Mouse (Mus musculus) heart, adult 11 months (tissue): ENCODE results near the gene Gldc.

Experiments used
- DNase-seq: peaks from one replicate; pipeline ENCODE4 v3.0.0; 2022

The Gldc gene

GRCm38 (mm10) chr19:30157031-30157687 lies 18.1 kb downstream of the Gldc start:
- peak; percentile 76 for DNase-seq

DNA sequence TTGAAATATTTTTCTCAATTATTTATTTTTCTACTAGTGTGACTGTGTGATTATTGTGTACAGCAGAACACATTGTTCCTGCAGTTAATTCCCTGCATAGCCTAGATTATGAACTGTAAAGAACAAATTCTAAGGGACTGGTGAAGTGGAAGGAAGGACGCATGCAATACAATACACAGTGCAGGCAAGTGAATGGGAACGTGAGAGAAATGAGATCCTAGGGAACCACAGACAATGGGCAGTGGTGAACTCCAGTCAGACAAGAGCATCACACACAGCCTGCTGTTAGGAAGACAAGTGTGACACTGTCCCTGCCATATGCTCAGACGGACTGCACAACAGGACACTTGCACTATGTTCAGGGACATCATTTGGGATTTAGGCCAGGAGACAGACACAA lies 21.5 kb downstream of the Gldc start:
- DNase-seq = no peak

GRCm38 (mm10) chr19:30151290-30151689 lies 23.9 kb downstream of the Gldc start:
- DNase-seq = peak; percentile 90

DNA sequence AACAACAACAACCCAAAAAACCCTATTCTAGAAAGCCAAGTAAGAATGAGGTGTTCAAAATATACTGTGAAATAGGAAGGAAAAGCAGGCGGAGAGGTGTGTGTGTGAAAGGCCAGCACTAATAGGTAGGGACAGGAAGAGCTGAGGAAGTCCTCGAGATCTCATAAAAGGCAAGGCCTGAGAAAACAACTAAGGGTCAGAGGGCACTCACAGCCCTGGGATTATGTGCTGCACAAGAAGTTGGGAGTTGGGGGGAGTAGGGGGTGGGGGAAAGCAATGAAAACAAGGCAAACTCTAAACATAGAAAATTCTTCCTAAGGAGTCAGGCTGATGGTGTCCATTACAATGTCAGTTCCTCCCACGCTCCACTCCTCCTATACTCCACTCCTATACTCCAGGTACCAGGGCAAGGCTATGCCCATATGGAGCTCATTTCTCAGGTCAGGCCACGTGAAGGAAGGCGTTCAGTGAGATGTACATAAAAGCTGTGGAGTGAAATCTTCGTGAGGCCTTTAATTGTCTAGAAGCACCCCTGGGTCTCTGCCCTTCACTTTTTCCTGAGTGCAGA lies 25.9 kb downstream of the Gldc start:
- peak; percentile 50 for DNase-seq

DNA sequence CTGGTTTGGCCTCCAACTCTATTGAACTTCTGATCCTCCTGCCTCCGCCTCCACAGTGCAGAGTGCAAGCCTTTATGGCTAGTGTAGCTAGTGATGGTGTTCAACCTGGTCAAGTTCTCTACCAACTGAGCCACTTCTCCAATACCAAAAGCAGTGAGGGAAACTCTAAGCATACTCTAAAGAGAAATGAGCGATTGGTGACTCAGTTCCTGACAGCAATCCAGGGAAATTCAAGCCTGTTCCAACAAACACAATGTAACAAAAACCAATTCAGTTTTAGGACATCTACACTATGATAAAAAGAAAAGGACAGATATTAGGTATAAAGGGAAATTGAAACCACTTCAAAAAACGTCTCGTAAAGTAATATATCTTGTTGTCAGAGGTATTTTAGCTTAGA lies 27.9 kb downstream of the Gldc start:
- DNase-seq = no peak

GRCm38 (mm10) chr19:30146761-30147160 lies 28.5 kb downstream of the Gldc start:
- peak; percentile 94 for DNase-seq

DNA sequence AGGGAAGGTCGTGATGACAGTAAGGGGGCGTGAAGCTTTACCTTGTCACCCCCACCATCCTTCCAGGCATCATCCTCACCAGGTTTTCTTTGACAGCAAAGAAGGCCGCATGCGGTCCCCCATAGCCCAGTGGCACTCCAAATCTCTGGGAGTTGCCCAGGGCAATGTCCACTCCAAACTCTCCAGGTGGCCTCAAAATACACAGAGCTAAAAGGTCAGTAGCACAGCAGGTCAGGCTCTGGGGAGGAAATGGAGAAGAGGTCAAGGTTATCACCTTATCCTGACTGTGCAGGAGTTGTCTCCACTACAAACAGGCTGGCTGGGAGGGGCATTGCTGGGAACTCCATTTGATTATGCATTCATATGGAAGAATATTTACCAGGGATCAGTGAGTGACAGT lies 30.1 kb downstream of the Gldc start:
- peak; percentile 79 for DNase-seq

- DNase-seq = no peak
These were observed 38.9 kb downstream of the Gldc start for GRCm38 (mm10) chr19:30136308-30136707.

DNA sequence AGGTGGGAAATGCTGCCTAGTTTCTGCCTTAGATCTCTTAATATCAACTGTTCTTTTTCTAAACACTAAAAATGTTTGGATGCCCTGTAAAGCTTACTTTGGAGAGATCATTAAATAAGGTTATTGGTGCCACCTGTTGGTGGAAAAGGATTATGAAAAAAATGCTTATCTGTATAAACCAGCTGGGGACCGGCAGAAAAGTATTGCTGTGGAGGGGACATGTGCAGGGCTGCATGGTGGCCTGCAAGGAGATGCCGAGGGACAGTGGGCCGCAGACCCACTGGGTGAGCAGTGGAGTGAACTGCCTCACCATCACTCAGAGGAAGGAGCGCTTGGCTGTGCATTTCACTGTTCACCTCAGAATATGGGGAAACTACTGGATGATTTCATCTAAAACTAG lies 47.1 kb downstream of the Gldc start:
- peak; percentile 57 for DNase-seq

DNA sequence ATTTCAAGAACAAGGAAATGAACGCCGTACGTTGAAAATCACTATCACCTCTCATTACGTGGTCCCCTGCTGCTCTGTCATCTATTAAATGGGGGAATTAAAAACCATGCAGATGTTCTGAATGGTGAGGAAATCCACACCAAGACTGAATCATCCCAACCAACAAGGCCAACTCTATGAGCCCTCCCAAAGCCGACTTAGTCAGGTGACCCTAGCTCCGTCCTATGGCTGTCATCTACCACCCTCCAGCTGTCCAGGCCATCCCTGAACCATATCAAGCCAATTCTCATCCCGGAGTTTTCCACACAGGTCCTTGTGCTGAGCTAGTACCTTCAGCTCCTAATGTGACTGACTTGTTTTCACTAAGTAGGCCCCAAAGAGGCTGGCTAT lies 49.6 kb downstream of the Gldc start:
- peak; percentile 70 for DNase-seq

GRCm38 (mm10) chr19:30124999-30125669 lies 50.1 kb downstream of the Gldc start:
- DNase-seq = peak; percentile 92

DNA sequence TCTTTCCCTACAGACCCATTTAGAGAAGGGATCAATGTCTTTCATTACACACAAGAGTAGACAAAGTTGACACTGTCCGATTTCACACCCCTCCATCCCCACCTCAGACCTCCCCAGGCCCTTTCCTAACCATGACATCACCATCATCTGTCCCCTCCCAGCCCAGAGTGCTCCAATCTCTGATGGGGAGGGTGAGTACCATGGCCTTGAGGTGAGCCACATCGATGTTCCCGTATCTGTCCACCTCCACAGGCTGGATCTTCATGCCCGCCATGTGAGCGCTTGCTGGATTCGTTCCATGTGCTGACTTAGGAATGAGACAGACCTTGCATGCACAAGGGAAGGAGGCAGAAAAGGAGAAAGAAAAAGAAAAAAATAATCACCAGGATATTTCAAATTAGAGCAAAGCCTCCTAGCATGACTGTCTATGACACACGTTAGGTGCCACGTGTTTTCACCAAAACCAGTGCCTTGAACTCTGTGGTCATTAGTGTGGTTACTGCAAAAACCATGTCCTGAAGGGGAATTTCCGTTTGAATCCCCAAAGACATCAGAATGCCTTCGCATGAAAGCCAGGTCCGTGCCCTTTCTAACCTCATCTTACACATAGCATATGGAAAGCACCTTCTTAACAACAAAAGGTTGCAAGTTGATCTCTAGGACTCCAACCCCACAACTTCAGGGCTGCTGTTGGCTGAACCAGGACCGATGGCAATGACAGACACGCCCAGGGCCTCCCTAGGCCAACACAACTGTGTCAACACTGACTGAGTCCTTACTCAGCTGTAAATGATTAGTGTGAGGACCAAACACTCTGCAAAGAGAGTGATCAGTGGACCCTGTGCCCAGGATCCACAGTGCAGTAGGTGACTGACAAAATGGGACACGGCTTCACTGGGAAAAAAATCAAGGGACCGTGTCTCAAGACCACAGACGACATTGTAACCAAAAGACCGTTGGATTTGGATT lies 56.6 kb downstream of the Gldc start:
- DNase-seq = no peak

- DNase-seq = peak; percentile 97
These were observed 57.5 kb downstream of the Gldc start for GRCm38 (mm10) chr19:30117775-30118174.

- no peak for DNase-seq
These were observed 58.0 kb downstream of the Gldc start for GRCm38 (mm10) chr19:30117241-30117640.

DNA sequence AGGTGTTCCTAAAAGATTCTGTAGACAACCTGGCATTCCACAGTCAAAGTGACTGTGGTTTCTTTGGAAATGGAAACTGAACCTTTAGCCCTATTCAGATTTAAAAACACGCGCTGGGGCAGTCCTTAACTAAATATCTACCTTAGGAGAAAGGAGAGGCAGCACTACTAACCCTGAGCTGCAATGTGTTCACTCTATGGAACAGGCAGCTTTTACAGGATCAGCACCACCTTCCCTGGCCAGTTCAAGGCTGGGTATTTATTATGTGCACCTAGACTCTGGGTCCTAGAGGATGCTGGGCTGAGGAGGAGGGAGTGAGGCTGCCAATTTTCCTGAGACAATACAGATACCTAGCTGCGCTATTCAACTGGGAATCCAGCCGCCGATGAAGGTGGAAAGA lies 59.6 kb downstream of the Gldc start:
- DNase-seq = no peak

GRCm38 (mm10) chr19:30114919-30115441 lies 60.2 kb downstream of the Gldc start:
- peak; percentile 94 for DNase-seq

DNA sequence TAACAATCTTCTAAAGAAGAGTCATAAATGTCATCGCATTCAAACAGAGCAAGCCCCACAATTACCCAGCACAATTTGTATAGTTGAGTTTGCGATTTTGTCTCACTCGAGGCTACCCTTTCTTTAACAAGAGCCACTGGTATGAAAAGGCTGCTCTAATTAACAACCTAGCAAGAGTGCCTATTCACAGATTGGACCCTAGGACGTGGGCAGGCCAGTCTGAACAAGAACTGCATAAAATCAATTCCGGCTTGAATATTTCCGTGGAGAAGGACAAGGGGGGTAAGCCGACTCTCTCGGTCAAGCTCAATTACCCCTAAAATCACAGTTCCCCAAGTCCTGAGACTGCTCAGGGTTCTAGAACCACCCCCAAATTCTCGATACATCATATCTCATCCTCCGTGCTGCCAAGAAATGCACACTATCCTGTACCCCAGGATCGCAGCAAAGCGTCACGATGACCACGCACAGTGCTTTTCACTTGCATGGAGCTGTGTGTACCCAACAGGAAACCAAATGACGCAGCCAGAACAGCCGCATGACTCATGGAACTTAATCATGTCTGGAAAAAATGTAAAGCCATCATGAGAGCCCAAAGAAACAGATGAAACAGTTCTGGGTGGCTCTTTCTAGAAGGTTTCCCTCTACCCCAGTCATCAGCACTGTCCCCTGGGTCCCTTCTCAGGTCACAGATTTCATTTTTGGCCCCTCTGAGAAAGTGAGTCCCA lies 62.1 kb downstream of the Gldc start:
- peak; percentile 72 for DNase-seq

- no peak for DNase-seq
These were observed 63.8 kb downstream of the Gldc start for GRCm38 (mm10) chr19:30111421-30111820.

DNA sequence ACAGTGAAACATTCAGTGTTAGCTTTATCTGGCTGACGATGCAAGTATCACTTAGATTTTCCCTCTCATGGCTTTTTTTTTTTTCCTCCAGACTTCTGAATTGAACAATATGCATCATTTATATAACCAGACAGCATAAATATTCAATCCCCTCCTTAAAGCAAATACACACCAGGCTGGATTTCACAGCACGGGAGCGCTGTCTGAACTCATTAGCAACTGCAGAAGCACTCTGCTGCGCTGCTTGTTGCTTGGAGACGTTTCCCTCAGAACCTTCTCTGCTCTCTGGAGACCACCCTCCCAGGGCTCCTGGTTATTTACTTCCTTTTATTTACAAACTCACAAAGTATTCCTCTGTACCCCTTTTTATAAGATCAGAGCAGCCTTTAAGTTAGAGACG lies 66.1 kb downstream of the Gldc start:
- no peak for DNase-seq

GRCm38 (mm10) chr19:30108616-30109015 lies 66.6 kb downstream of the Gldc start:
- no peak for DNase-seq

- DNase-seq = peak; percentile 83
These were observed 67.9 kb downstream of the Gldc start for GRCm38 (mm10) chr19:30107221-30107845.
